18 mouse cellular contexts compared by ENCODE assay signal in genomic region chr6:62367802-62368201, GRCm38 (mm10).
"Had no signal": no experiment of that assay in that cellular context is flagged by ENCODE, and none has a peak within 500 bp of the region (broad histone marks: within the 10 kb centered on the region; RNA-seq: fewer than 3 reads in every experiment).

No protein-coding gene starts in this region.

- H3K9ac ChIP-seq: lung, embryonic 14.5 days; midbrain, embryonic 12.5 days; neural tube, embryonic 13.5 days; neural tube, embryonic 15.5 days had no signal

- H3K36me3 ChIP-seq: midbrain, embryonic 10.5 days; midbrain, embryonic 12.5 days; neural tube, embryonic 13.5 days; neural tube, embryonic 15.5 days had no signal

- ATAC-seq: midbrain, embryonic 16.5 days had no signal

- H3K9me3 ChIP-seq: midbrain, embryonic 10.5 days; midbrain, embryonic 12.5 days; neural tube, embryonic 13.5 days; neural tube, embryonic 15.5 days had no signal

- H3K27ac ChIP-seq: midbrain, embryonic 10.5 days; midbrain, embryonic 12.5 days; neural tube, embryonic 13.5 days; neural tube, embryonic 15.5 days had no signal

- H3K4me2 ChIP-seq: lung, embryonic 14.5 days; midbrain, embryonic 12.5 days; neural tube, embryonic 13.5 days; neural tube, embryonic 15.5 days had no signal

- H3K4me1 ChIP-seq: midbrain, embryonic 10.5 days; midbrain, embryonic 12.5 days; neural tube, embryonic 13.5 days; neural tube, embryonic 15.5 days had no signal

- H3K4me3 ChIP-seq: midbrain, embryonic 10.5 days; midbrain, embryonic 12.5 days; myocyte; neural tube, embryonic 13.5 days; neural tube, embryonic 15.5 days had no signal

- H3K27me3 ChIP-seq: midbrain, embryonic 12.5 days; neural tube, embryonic 13.5 days; neural tube, embryonic 15.5 days had no signal

- DNase-seq: lung, embryonic 14.5 days; lung, postnatal 10 days; lung, postnatal 4 days; midbrain, embryonic 14.5 days; retina, postnatal 1 day; right cerebral cortex, adult 18-20 months; right cerebral cortex, postnatal 25 days; right cerebral cortex, postnatal 4 days; spleen, adult 18-20 months; thymus, adult 18-20 months; thymus, postnatal 14 days; thymus, postnatal 36 days had no signal
